Mouse (Mus musculus): Measurements from ENCODE around the gene Klhl29. TPM values are rescaled to one million over a fixed set of nuclear protein-coding genes. Genes with fewer than 3 reads are reported as not detected.

Gene Klhl29
- 0.29 and 0.35 TPM in 2 replicates for polyA plus RNA-seq (2015; fragmentation: Nextera tagmentation; extraction: Ambion mirVana)

DNA sequence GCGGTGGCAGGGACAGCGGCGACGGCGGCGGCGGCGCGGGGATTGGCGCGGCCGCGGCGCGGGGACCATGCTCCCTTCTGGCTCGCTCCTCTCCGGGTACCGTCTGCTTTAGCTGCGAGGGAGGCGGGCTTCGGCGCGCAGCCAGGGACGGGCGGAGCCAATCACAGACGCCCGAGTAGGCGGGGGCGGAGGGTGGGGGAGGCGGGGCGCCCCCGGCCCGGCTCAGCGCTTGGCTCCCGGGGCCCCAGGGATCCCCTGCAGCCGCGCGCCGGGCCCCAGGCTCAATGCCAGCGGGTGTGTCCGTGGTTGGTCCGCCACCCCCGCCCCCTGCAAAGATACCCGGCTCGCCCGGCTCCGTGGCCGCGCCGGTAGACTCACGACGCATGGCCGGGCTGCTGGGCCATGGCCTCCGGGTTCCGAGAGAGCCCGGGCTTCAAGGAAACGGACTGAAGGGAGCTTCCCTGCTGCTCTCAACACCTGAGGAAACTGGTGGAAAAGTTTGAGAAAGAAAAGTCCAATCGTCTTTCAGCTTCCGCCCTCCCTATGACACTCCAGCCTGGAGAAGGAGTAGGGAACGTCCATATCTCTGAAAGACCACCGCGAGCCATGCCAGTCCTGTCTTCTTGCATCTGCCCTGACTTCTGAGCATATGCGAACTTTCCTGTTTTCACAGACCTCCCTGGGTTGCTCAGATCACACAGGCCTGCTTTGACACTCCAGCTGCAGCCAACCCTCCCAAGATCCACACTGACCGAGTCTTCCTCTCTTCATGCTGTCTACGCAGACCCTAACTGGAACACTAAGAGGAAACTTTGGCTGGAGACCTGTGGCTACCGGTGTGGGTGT is at the start of gene Klhl29:
Gene Klhl29 (minus strand): TSS at position 67 of the 846 bp plus-strand sequence.
- Histone ChIP-seq H3K27ac (ENCODE audit: low read length) (no peak within 1 kb of the TSS), H3K9me3 (ENCODE audit: control insufficient read depth, low read length) (no peaks in the 10 kb centered on the region), H3K27me3 (ENCODE audit: control insufficient read depth, insufficient read depth, low read depth, low read length) (peaks cover 35% of the 10 kb centered on the region), H3K4me1 (replicated peaks; ENCODE audit: control insufficient read depth, insufficient read depth, low read length) (peaks cover 13% of the 10 kb centered on the region), H3K36me3 (ENCODE audit: control insufficient read depth, insufficient read depth, low read length) (no peaks in the 10 kb centered on the region), H3K4me2 (ENCODE audit: low read depth, low read length) (peak within 1 kb of the TSS; percentile 86), H3K9ac (ENCODE audit: low read length) (peak within 1 kb of the TSS; percentile 64), H3K4me3 (ENCODE audit: low read length) (peak within 1 kb of the TSS; percentile 55)
- WGBS = 2% methylated on average over 48 of the region's 66 CpGs
- peak; percentile 96 for ATAC-seq (ENCODE audit: low read depth)

DNA sequence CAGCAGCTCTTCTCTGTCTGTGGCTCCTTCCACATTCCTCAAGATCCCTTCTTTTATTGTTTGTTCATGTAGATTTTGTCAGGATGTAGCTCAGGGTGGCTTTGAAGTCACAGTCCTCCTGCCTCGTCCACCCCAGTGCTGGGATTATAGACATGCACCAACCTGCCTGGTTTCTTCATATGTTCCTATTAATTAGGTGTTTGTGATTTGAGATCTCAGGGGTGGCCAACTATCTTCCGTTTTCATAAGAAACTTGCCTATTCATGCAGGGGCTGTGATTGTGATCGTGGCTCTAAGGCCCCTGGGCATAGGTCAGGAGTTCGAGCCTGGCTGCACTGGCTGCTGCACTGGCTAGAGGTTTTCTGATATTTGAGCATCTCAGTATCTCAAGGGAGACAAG is 49.8 kb upstream of the Klhl29 start:
- no peak overlapping the region for H3K27ac ChIP-seq (ENCODE audit: low read length)
- ATAC-seq (ENCODE audit: low read depth) = no peak
- no peak overlapping the region for H3K9ac ChIP-seq (ENCODE audit: low read length)
- no peaks in the 10 kb centered on the region for H3K4me1 ChIP-seq (replicated peaks; ENCODE audit: control insufficient read depth, insufficient read depth, low read length)
- no peak overlapping the region for H3K4me3 ChIP-seq (ENCODE audit: low read length)
- WGBS = 55% methylated on average over 4 of the region's 4 CpGs
- H3K27me3 ChIP-seq (ENCODE audit: control insufficient read depth, insufficient read depth, low read depth, low read length) = no peaks in the 10 kb centered on the region
- no peaks in the 10 kb centered on the region for H3K36me3 ChIP-seq (ENCODE audit: control insufficient read depth, insufficient read depth, low read length)
- no peak overlapping the region for H3K4me2 ChIP-seq (ENCODE audit: low read depth, low read length)
- H3K9me3 ChIP-seq (ENCODE audit: control insufficient read depth, low read length) = no peaks in the 10 kb centered on the region

DNA sequence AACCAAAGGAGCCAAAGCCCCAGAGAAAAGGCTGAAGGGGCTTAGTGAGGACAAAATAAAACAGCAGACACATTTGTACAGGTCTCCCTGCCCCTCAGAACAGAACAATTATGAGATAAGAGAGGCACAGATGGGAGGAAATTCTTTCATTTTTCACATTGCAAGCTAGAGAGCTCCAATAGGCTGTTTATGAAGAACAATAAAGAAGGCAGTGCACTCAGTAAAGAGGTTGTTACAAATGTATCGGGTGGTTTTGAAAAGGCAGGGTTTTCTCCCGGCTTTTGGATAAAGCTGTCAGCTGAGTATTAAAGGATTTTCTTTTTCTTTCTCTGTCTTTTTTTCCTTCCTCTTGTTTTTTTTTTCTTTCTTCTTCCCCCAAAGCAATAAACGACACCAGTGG is 40.3 kb upstream of the Klhl29 start:
- 49% methylated on average over 3 of the region's 3 CpGs for WGBS
- ATAC-seq (ENCODE audit: low read depth) = no peak
- Histone ChIP-seq H3K9ac (ENCODE audit: low read length) (no peak overlapping the region), H3K4me1 (replicated peaks; ENCODE audit: control insufficient read depth, insufficient read depth, low read length) (0 out of 2 replicates have a peak, but pooled peaks cover 1% of the 10 kb centered on the region), H3K4me2 (ENCODE audit: low read depth, low read length) (no peak overlapping the region), H3K27me3 (ENCODE audit: control insufficient read depth, insufficient read depth, low read depth, low read length) (no peaks in the 10 kb centered on the region; the same call in 1 of the 2 replicates), H3K36me3 (ENCODE audit: control insufficient read depth, insufficient read depth, low read length) (no peaks in the 10 kb centered on the region), H3K4me3 (ENCODE audit: low read length) (no peak overlapping the region), H3K27ac (ENCODE audit: low read length) (no peak overlapping the region), H3K9me3 (ENCODE audit: control insufficient read depth, low read length) (no peaks in the 10 kb centered on the region)

DNA sequence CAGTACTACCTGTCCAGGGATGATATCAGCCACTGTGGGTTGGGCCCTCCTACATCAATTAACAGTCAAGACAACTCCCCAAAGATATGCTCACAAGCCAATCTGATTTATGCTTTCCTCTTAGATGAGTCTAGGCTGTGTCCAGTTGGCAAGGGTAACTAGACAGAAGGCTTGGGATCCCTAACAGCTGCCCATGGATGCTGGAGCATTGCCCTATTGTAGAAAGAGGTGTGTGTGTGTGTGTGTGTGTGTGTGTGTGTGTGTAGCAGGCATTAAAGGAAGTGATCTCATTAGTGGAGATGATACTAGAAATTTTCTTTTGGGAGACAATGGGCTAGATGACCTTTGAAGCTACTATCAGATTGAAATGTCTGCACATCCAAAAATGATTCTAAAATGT is 38.5 kb upstream of the Klhl29 start:
- Histone ChIP-seq H3K27ac (ENCODE audit: low read length) (no peak overlapping the region), H3K9me3 (ENCODE audit: control insufficient read depth, low read length) (no peaks in the 10 kb centered on the region), H3K9ac (ENCODE audit: low read length) (no peak overlapping the region), H3K4me1 (replicated peaks; ENCODE audit: control insufficient read depth, insufficient read depth, low read length) (peaks cover 7% of the 10 kb centered on the region; the same call in 1 of the 2 replicates), H3K36me3 (ENCODE audit: control insufficient read depth, insufficient read depth, low read length) (no peaks in the 10 kb centered on the region), H3K4me3 (ENCODE audit: low read length) (no peak overlapping the region), H3K27me3 (ENCODE audit: control insufficient read depth, insufficient read depth, low read depth, low read length) (no peaks in the 10 kb centered on the region; the same call in 1 of the 2 replicates), H3K4me2 (ENCODE audit: low read depth, low read length) (no peak overlapping the region)
- no peak for ATAC-seq (ENCODE audit: low read depth)

DNA sequence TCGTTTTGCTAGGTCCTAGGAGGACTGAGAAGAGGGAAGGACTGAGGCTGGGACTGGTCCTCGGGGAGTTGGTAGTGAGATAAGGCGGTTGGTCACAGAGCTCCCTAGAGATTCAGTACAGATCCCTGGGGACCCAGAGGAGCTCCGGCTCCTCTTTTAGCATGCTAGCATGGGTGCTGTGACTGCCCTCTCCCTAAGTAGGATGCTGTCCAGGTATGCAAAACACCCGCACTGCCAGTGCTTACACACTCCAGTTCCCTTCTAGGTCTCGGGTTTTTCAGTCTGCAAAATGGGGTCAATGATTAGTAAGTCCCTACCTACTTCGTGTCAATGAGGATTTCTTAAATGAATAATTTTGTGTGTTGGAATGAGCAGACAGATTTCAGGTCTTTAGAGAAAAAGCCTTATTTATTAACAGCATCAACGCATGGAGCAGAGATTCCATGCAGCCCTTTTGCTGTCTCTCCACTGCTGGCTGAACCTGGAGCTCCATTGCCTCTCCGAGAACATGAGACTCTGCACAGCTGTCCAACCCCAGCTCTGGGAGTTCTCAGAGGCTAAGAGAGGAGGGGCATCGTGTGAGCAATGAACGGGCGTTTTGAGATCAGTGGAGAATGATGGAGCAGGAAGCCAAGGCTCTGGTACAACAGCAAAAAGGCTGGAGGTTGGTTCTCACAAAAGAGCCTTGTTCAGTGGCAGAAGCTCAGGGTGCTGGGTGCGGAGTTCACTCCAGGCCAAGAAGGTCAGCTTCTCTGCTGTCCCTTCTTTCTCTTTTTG is 36.5 kb upstream of the Klhl29 start:
- WGBS = 63% methylated on average over 13 of the region's 13 CpGs
- Histone ChIP-seq H3K36me3 (ENCODE audit: control insufficient read depth, insufficient read depth, low read length) (no peaks in the 10 kb centered on the region), H3K27ac (ENCODE audit: low read length) (no peak overlapping the region), H3K4me1 (replicated peaks; ENCODE audit: control insufficient read depth, insufficient read depth, low read length) (peaks cover 7% of the 10 kb centered on the region; the same call in 1 of the 2 replicates), H3K27me3 (ENCODE audit: control insufficient read depth, insufficient read depth, low read depth, low read length) (no peaks in the 10 kb centered on the region; the same call in 1 of the 2 replicates), H3K4me2 (ENCODE audit: low read depth, low read length) (no peak overlapping the region), H3K9ac (ENCODE audit: low read length) (no peak overlapping the region), H3K4me3 (ENCODE audit: low read length) (no peak overlapping the region), H3K9me3 (ENCODE audit: control insufficient read depth, low read length) (no peaks in the 10 kb centered on the region)
- no peak for ATAC-seq (ENCODE audit: low read depth)

DNA sequence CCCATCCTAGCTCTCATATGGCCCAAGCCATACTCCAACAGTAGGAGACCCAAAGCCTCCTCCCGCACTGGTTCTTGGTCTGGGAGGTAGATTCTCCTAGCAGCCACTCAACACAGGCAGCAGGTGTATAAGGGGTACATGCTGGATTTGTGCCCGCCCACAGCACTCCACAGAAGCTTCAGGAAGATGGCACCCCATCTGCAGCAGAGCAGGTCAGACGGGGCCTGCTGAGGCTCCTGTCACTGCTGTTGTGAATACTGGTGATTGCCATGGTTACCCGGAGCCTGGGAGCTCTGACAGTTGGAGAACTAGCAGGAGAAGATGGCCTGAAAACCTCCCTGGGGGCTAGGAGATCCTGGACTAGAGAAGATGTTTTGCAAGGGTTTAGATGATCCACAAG is 35.9 kb upstream of the Klhl29 start:
- Histone ChIP-seq H3K27me3 (ENCODE audit: control insufficient read depth, insufficient read depth, low read depth, low read length) (no peaks in the 10 kb centered on the region; the same call in 1 of the 2 replicates), H3K36me3 (ENCODE audit: control insufficient read depth, insufficient read depth, low read length) (no peaks in the 10 kb centered on the region), H3K4me3 (ENCODE audit: low read length) (no peak overlapping the region), H3K4me2 (ENCODE audit: low read depth, low read length) (no peak overlapping the region), H3K4me1 (replicated peaks; ENCODE audit: control insufficient read depth, insufficient read depth, low read length) (peaks cover 7% of the 10 kb centered on the region; the same call in 1 of the 2 replicates), H3K9me3 (ENCODE audit: control insufficient read depth, low read length) (no peaks in the 10 kb centered on the region), H3K27ac (ENCODE audit: low read length) (no peak overlapping the region), H3K9ac (ENCODE audit: low read length) (no peak overlapping the region)
- WGBS = 70% methylated on average over 4 of the region's 4 CpGs
- ATAC-seq (ENCODE audit: low read depth) = no peak

DNA sequence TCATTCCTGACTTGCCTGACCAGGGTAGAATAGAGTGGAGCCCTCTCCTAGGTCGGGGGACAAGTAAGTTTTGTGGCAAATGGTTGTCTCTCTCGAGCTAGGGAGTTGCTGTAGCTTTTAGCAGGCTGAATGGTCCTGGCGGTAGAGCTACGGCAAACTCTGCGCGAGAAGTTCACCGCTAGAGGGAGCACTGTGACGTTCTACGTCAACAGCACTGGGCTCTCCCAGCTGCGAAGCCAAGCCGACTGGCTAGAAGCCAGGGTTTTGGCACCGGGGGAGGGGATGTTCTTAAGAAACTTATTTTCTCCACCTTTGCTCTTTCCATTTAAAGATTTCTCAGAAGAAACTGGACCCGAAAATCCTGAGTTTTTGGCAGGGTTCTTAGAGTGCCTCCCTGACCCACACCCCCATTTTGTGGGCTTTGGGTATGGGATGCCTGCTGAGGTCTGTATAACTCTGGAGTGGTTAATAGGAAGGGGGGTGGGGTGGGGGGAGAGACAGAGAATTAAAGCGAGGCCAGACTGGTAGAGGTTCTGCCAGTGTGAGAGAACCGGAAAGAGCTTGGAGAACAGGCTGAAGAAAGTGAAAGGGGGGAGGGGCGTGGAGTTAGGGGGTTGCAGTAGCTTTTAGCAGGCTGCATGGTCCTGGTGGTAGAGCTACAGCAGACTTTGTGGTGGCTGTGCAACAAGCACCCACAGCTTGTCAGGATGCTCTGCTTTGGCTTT is 35.1 kb upstream of the Klhl29 start:
- WGBS = 3% methylated on average over 16 of the region's 16 CpGs
- Histone ChIP-seq H3K9me3 (ENCODE audit: control insufficient read depth, low read length) (no peaks in the 10 kb centered on the region), H3K9ac (ENCODE audit: low read length) (no peak overlapping the region), H3K27ac (ENCODE audit: low read length) (no peak overlapping the region), H3K4me1 (replicated peaks; ENCODE audit: control insufficient read depth, insufficient read depth, low read length) (peaks cover 7% of the 10 kb centered on the region; the same call in 1 of the 2 replicates), H3K4me3 (ENCODE audit: low read length) (peak overlapping the region; percentile 1; the same call in 1 of the 2 replicates), H3K4me2 (ENCODE audit: low read depth, low read length) (peak overlapping the region; percentile 29), H3K27me3 (ENCODE audit: control insufficient read depth, insufficient read depth, low read depth, low read length) (no peaks in the 10 kb centered on the region; the same call in 1 of the 2 replicates), H3K36me3 (ENCODE audit: control insufficient read depth, insufficient read depth, low read length) (no peaks in the 10 kb centered on the region)
- peak; percentile 86 for ATAC-seq (ENCODE audit: low read depth)

DNA sequence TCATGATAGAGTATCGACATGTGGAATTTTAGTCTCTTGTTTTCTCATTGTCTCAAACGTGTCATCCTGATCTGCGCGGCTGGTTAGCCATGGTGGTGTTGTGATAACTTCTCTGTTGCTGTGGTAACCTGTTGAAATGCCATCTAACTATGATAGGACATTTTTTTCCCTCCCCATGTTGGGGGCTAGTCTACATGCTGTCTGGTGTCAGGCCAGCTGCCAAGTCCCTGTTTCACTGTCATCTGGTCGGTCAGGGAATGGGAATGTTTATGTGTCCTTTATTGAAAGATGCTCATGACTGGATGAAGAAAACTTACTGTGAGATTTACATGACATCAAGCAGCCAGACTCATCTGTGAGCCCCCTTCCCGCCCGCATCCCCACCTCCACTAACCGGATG is 31.7 kb upstream of the Klhl29 start:
- Histone ChIP-seq H3K36me3 (ENCODE audit: control insufficient read depth, insufficient read depth, low read length) (no peaks in the 10 kb centered on the region), H3K27me3 (ENCODE audit: control insufficient read depth, insufficient read depth, low read depth, low read length) (no peaks in the 10 kb centered on the region), H3K4me3 (ENCODE audit: low read length) (no peak overlapping the region), H3K9me3 (ENCODE audit: control insufficient read depth, low read length) (no peaks in the 10 kb centered on the region), H3K4me1 (replicated peaks; ENCODE audit: control insufficient read depth, insufficient read depth, low read length) (peaks cover 7% of the 10 kb centered on the region; the same call in 1 of the 2 replicates), H3K27ac (ENCODE audit: low read length) (no peak overlapping the region), H3K4me2 (ENCODE audit: low read depth, low read length) (no peak overlapping the region), H3K9ac (ENCODE audit: low read length) (no peak overlapping the region)
- WGBS = 75% methylated on average over 8 of the region's 8 CpGs
- ATAC-seq (ENCODE audit: low read depth) = no peak
